Mouse (Mus musculus) brain, embryonic 14.5 days (tissue): Measurements from ENCODE around the gene Gm13279. TPM values are rescaled to one million over a fixed set of nuclear protein-coding genes. Genes with fewer than 3 reads are reported as not detected.
A peak's percentile ranks its signal among the peaks of the same experiment; 100 is the strongest.
"Not testable (repeated sequence)": the region's sequence is repeated elsewhere in the genome, so short reads cannot be mapped to it uniquely, and the experiment has no call there.

Experiments
- DNase-seq: peaks from one replicate; pipeline ENCODE4 v3.0.0-alpha.2; 2011; ENCODE audit warnings: low read depth
- CTCF ChIP-seq: fragments of 200-500 bp; IDR thresholded peaks from 2 replicates; pipeline ENCODE4 v1.5.1; 2012; ENCODE audit warnings: inconsistent platforms, mild to moderate bottlenecking, moderate library complexity, borderline replicate concordance; ENCODE audit not compliant: insufficient read depth, insufficient read length; ENCODE audit errors: extremely low read depth
- POLR2A ChIP-seq: fragments of 200-500 bp; IDR thresholded peaks from 2 replicates; pipeline ENCODE4 v1.6.1; 2012; ENCODE audit warnings: mild to moderate bottlenecking, inconsistent platforms, borderline replicate concordance; ENCODE audit not compliant: poor library complexity, insufficient read depth, insufficient read length, severe bottlenecking; ENCODE audit errors: extremely low read depth
- polyA plus RNA-seq: library from polyadenylated mRNA; depleted of rRNA; stranded (reverse); fragments of >200 nt; gene quantifications from 2 replicates; pipeline ENCODE4 v1.2.3, GENCODE M21; 2012; rRNA removed

Gm13279 gene
- polyA plus RNA-seq: not detected in 2 replicates

GRCm38 (mm10) chr4:88797097-88797496 lies at the start of gene Gm13279:
Gm13279 (plus strand) TSS chr4:88797397.
- DNase-seq: not testable (repeated sequence)

GRCm38 (mm10) chr4:88749926-88750325 lies 47.3 kb upstream of the Gm13279 start:
- no peak for DNase-seq
- TF ChIP-seq CTCF: no peak
- no peak for TF ChIP-seq POLR2A

- not testable (repeated sequence) for DNase-seq
These were observed 42.3 kb upstream of the Gm13279 start, which contains the start of gene Gm13271 for GRCm38 (mm10) chr4:88754818-88755340. Gm13271 (plus strand) TSS chr4:88754868.

- DNase-seq: not testable (repeated sequence)
These were observed 40.4 kb upstream of the Gm13279 start for GRCm38 (mm10) chr4:88756581-88757513.

- TF ChIP-seq CTCF: peak; percentile 67
- DNase-seq: peak; percentile 95
These were observed 39.6 kb upstream of the Gm13279 start for GRCm38 (mm10) chr4:88757628-88758031.

- not testable (repeated sequence) for DNase-seq
These were observed 38.4 kb upstream of the Gm13279 start for GRCm38 (mm10) chr4:88758751-88759150.

GRCm38 (mm10) chr4:88759610-88760268 lies 37.5 kb upstream of the Gm13279 start, which contains the start of gene Gm13283:
Gm13283 (plus strand) TSS chr4:88760119.
- DNase-seq: not testable (repeated sequence)

- DNase-seq: peak; percentile 91
These were observed 36.8 kb upstream of the Gm13279 start for GRCm38 (mm10) chr4:88760431-88760830.

- DNase-seq: not testable (repeated sequence)
These were observed 35.4 kb upstream of the Gm13279 start for GRCm38 (mm10) chr4:88761776-88762175.

GRCm38 (mm10) chr4:88762341-88762740 lies 34.9 kb upstream of the Gm13279 start:
- DNase-seq: not testable (repeated sequence)

GRCm38 (mm10) chr4:88763384-88764018 lies 33.7 kb upstream of the Gm13279 start:
- peak; percentile 81 for DNase-seq

- DNase-seq: not testable (repeated sequence)
These were observed 23.7 kb upstream of the Gm13279 start, which contains the start of gene Gm13290 for GRCm38 (mm10) chr4:88773534-88773933. Gm13290 (plus strand) TSS chr4:88773834.

- not testable (repeated sequence) for DNase-seq
These were observed 20.6 kb upstream of the Gm13279 start, which contains the start of gene Gm13289 for GRCm38 (mm10) chr4:88776622-88777021. Gm13289 (plus strand) TSS chr4:88776922.

GRCm38 (mm10) chr4:88779550-88779949 lies 17.6 kb upstream of the Gm13279 start, which contains the start of gene Gm13272:
Gm13272 (plus strand) TSS chr4:88779850.
- DNase-seq: not testable (repeated sequence)

- DNase-seq: not testable (repeated sequence)
These were observed 16.9 kb upstream of the Gm13279 start for GRCm38 (mm10) chr4:88780320-88780719.

GRCm38 (mm10) chr4:88781831-88782230 lies 15.4 kb upstream of the Gm13279 start, which contains the start of gene Ifnz:
Ifnz (plus strand) TSS chr4:88782131.
- not testable (repeated sequence) for DNase-seq

- DNase-seq: not testable (repeated sequence)
These were observed 14.9 kb upstream of the Gm13279 start for GRCm38 (mm10) chr4:88782335-88782734.

GRCm38 (mm10) chr4:88785409-88785808 lies 11.8 kb upstream of the Gm13279 start, which contains the start of gene Gm13276:
Gm13276 (plus strand) TSS chr4:88785709.
- not testable (repeated sequence) for DNase-seq
